Mouse (Mus musculus) intestine, embryonic 14.5 days (tissue): ENCODE data around the gene Batf2. TPM values are rescaled to one million over a fixed set of nuclear protein-coding genes. Genes with fewer than 3 reads are reported as not detected.

Experiments used
- ATAC-seq: fragments of 200-750 bp; cut with Nextera tagmentation; replicated peaks from 2 replicates; pipeline ENCODE4 v1.8.0; 2017; ENCODE audit warnings: low read depth, moderate number of reproducible peaks, moderate TSS enrichment, moderate library complexity; ENCODE audit not compliant: low FRiP score, low TSS enrichment
- DNase-seq: peaks from one replicate; pipeline ENCODE4 v3.0.0-alpha.2; 2018; ENCODE audit warnings: low spot score
- H3K27ac ChIP-seq: fragments of 300-500 bp; sonication (generic); 2 replicates; pipeline ENCODE4 v1.5.1; 2014; ENCODE audit warnings: low read depth, mild to moderate bottlenecking, control low read depth
- H3K27me3 ChIP-seq: fragments of 300-500 bp; sonication (generic); replicated peaks from 2 replicates; pipeline ENCODE4 v1.6.1; 2014; ENCODE audit warnings: low read length, control low read depth; ENCODE audit not compliant: control insufficient read depth, insufficient read depth
- H3K36me3 ChIP-seq: fragments of 300-500 bp; sonication (generic); 2 replicates; pipeline ENCODE4 v1.6.1; 2014; ENCODE audit warnings: low read length, control low read depth; ENCODE audit not compliant: control insufficient read depth, insufficient read depth
- H3K4me1 ChIP-seq: fragments of 300-500 bp; sonication (generic); replicated peaks from 2 replicates; pipeline ENCODE4 v1.6.1; 2014; ENCODE audit warnings: low read length, control low read depth, mixed read lengths; ENCODE audit not compliant: control insufficient read depth, insufficient read depth
- H3K4me2 ChIP-seq: fragments of 300-500 bp; sonication (generic); 2 replicates; pipeline ENCODE4 v1.6.1; 2014; ENCODE audit warnings: low read length
- H3K4me3 ChIP-seq: fragments of 300-500 bp; sonication (generic); 2 replicates; pipeline ENCODE4 v1.5.1; 2014; ENCODE audit warnings: low read depth, low read length, control low read depth, mixed read lengths
- H3K9ac ChIP-seq: fragments of 300-500 bp; sonication (generic); 2 replicates; pipeline ENCODE4 v1.6.1; 2014; ENCODE audit warnings: mild to moderate bottlenecking, low read length
- H3K9me3 ChIP-seq: fragments of 300-500 bp; sonication (generic); 2 replicates; pipeline ENCODE4 v1.6.1; 2016; ENCODE audit warnings: low read length, control low read depth; ENCODE audit not compliant: control insufficient read depth
- WGBS: fragments of 180-500 bp; shearing (Covaris S2); extraction: QIAGEN DNeasy Blood & Tissue Kit; methylation state at CpG from one replicate; pipeline ENCODE4 v1.1.7; 2014; 5-methylcytosine and 5-hydroxymethylcytosine counted together
- polyA plus RNA-seq: library from polyadenylated mRNA; unstranded; fragments of >200 nt; fragmentation: Nextera tagmentation; extraction: Ambion mirVana; gene quantifications from 2 replicates; pipeline ENCODE4 v1.2.1, GENCODE M21; 2014

Batf2 gene
- polyA plus RNA-seq, 1 experiment from 2014 or later: 1.1 TPM

DNA sequence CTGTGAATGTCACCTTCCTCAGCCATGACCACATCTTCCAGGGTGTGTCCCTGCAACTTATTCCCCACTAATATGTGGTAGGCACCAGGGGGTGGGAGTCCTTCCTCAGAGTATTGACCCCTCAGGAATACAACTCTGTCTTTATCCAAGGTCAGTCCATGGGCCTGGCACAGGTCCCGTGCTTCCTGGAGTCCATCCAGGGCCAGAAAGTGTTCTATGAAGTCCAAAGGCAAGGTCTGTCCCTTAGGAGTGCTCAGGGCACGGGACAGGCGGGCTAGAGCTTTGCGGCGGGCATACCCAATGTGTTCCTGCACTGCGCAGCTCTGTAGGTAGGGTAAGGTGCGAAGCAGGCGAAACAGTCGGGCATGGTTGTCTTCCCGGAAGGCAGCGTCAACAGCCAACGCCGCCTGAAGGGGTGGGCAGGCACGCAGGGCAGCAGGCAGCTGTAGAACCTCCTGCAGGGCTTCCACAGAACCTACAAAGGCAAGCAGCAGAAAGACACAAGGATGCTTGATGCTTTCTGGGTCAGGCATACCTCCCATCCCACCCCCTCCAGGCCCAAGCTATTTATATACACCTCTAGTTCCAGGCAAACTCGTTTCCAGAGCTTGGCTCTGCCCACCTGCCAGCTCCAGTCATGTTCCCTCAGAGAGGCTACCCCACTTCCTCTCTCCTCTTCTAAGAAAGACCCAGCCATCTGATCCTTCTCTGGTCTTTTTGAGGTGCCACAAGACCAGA is 24.5 kb upstream of the Batf2 start:
- ATAC-seq: no peak
- H3K36me3 ChIP-seq: peaks cover 37% of the 10 kb centered on the region
- H3K27me3 ChIP-seq: no peaks in the 10 kb centered on the region
- H3K4me3 ChIP-seq: no peak overlapping the region
- H3K27ac ChIP-seq: no peak overlapping the region
- H3K4me1 ChIP-seq: peaks cover 12% of the 10 kb centered on the region; the same call in 1 of the 2 replicates
- WGBS: 88% methylated on average over 15 of the region's 15 CpGs
- H3K9me3 ChIP-seq: no peaks in the 10 kb centered on the region
- no peak for DNase-seq
- peak overlapping the region; percentile 76 for H3K4me2 ChIP-seq
- no peak overlapping the region for H3K9ac ChIP-seq

- no peaks in the 10 kb centered on the region for H3K9me3 ChIP-seq
- peaks cover 12% of the 10 kb centered on the region; the same call in 1 of the 2 replicates for H3K4me1 ChIP-seq
- H3K9ac ChIP-seq: peak overlapping the region; percentile 83
- peak overlapping the region; percentile 76 for H3K4me2 ChIP-seq
- H3K27me3 ChIP-seq: no peaks in the 10 kb centered on the region
- H3K36me3 ChIP-seq: peaks cover 36% of the 10 kb centered on the region
- peak overlapping the region; percentile 95 for H3K27ac ChIP-seq
- H3K4me3 ChIP-seq: peak overlapping the region; percentile 89
- WGBS: 3% methylated on average over 32 of the region's 32 CpGs
- no peak; the same call in 1 of the 2 replicates for ATAC-seq
- no peak for DNase-seq
These were observed 23.3 kb upstream of the Batf2 start for GRCm38 (mm10) chr19:6117346-6117985.

GRCm38 (mm10) chr19:6117986-6118676 is 22.7 kb upstream of the Batf2 start, which contains the start of gene Sac3d1:
Gene Sac3d1 (minus strand): TSS chr19:6118650.
- ATAC-seq (peak; percentile 85), DNase-seq (peak; percentile 90)
- Histone ChIP-seq H3K36me3 (peaks cover 34% of the 10 kb centered on the region), H3K4me3 (peak within 1 kb of the TSS; percentile 89), H3K9ac (peak within 1 kb of the TSS; percentile 83), H3K27me3 (no peaks in the 10 kb centered on the region), H3K4me1 (peaks cover 12% of the 10 kb centered on the region; the same call in 1 of the 2 replicates), H3K4me2 (peak within 1 kb of the TSS; percentile 76), H3K9me3 (no peaks in the 10 kb centered on the region), H3K27ac (peak within 1 kb of the TSS; percentile 95)
- under 1% methylated on average over 70 of the region's 77 CpGs for WGBS

DNA sequence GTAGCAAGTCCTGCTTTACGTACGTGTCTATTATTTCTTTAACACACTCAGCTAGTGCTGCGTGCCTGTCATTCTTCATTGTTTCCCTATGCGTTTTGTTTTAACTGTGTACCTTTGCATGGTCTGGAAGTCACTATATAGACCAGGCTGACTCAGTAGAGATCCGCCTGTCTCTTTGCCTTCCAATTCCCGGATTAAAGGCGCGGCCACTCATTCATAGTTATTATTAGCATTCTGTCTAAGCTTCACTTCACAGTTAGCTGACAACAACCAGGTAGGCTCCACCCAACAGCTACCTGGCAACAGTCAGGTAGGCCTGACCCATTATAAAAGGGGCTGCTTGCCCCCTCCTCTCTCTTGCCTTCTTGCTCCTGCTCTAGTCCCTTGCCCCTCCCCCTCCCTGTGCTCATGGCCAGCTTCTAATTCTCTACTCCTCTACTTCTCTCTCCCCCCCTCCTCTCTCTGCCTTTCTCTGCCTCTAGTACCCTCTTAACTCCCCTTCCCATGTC is 22.1 kb upstream of the Batf2 start:
- peaks cover 31% of the 10 kb centered on the region for H3K36me3 ChIP-seq
- ATAC-seq (peak; percentile 44), DNase-seq (no peak)
- peaks cover 12% of the 10 kb centered on the region; the same call in 1 of the 2 replicates for H3K4me1 ChIP-seq
- H3K9me3 ChIP-seq: no peaks in the 10 kb centered on the region
- peak overlapping the region; percentile 83 for H3K9ac ChIP-seq
- H3K27ac ChIP-seq: peak overlapping the region; percentile 95
- H3K4me2 ChIP-seq: peak overlapping the region; percentile 76
- H3K27me3 ChIP-seq: no peaks in the 10 kb centered on the region
- H3K4me3 ChIP-seq: peak overlapping the region; percentile 89
- WGBS: under 1% methylated on average over 8 of the region's 8 CpGs

- peak overlapping the region; percentile 22; the same call in 1 of the 2 replicates for H3K4me2 ChIP-seq
- 0 out of 2 replicates have a peak overlapping the region, but pooled peaks have one; percentile 8 for H3K4me3 ChIP-seq
- 31% methylated on average over 16 of the region's 19 CpGs for WGBS
- H3K36me3 ChIP-seq: peaks cover 4% of the 10 kb centered on the region; the same call in 1 of the 2 replicates
- no peak overlapping the region for H3K27ac ChIP-seq
- ATAC-seq (peak; percentile 12), DNase-seq (peak; percentile 65)
- H3K9me3 ChIP-seq: no peaks in the 10 kb centered on the region
- peaks cover 11% of the 10 kb centered on the region; the same call in 1 of the 2 replicates for H3K4me1 ChIP-seq
- H3K9ac ChIP-seq: peak overlapping the region; percentile 27; the same call in 1 of the 2 replicates
- H3K27me3 ChIP-seq: no peaks in the 10 kb centered on the region
These were observed 19.0 kb upstream of the Batf2 start for GRCm38 (mm10) chr19:6121761-6122160.

DNA sequence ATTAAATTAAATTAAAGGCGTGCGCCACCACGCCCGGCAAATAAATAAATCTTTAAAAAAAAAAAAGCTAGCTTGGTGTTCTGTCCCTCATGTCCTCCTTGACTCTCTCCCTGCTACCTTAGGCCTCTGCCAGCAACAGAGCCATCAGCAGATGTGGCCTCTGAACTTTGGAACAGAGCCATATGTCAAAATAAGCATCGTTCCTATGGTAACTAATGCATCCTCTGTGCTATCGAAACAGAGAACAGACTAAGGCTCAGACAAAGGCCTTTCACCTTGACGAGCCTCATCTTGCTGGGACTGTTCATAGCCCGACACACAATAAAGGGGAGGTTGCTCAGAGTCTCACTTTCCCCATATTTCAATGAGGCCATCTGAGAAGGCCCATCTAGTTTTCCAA is 17.5 kb upstream of the Batf2 start:
- no peaks in the 10 kb centered on the region for H3K9me3 ChIP-seq
- H3K4me3 ChIP-seq: no peak overlapping the region
- H3K9ac ChIP-seq: no peak overlapping the region
- ATAC-seq: no peak
- H3K4me2 ChIP-seq: no peak overlapping the region
- H3K27ac ChIP-seq: peak overlapping the region; percentile 9; the same call in 1 of the 2 replicates
- H3K4me1 ChIP-seq: peaks cover 6% of the 10 kb centered on the region; the same call in 1 of the 2 replicates
- H3K27me3 ChIP-seq: no peaks in the 10 kb centered on the region
- WGBS: 57% methylated on average over 8 of the region's 8 CpGs
- no peak for DNase-seq
- peaks cover 4% of the 10 kb centered on the region; the same call in 1 of the 2 replicates for H3K36me3 ChIP-seq

DNA sequence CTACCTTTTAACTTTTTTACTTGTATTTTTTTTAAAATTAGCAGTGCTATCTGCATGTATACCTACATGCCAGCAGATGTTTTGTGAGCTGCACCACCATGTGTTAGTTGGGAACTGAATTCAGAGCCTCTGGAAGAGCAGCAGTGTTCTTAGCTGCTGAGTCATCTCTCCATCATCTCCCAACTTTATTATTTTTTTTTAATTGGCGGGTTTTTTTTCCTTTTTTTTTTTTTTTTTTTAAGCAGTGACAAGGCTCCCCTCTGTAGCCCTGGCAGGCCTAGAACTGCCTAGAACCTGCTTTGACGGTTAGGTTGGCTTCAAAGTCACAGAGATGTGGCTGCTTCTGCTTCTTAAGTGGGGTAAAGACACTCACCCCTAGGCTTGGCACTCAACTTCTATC is 15.9 kb upstream of the Batf2 start:
- WGBS: 81% methylated on average over 2 of the region's 2 CpGs
- no peak for DNase-seq
- ATAC-seq: no peak
- Histone ChIP-seq H3K4me3 (no peak overlapping the region), H3K4me1 (peaks cover 2% of the 10 kb centered on the region; the same call in 1 of the 2 replicates), H3K9me3 (no peaks in the 10 kb centered on the region), H3K9ac (no peak overlapping the region), H3K36me3 (peaks cover 4% of the 10 kb centered on the region; the same call in 1 of the 2 replicates), H3K27me3 (no peaks in the 10 kb centered on the region), H3K27ac (no peak overlapping the region), H3K4me2 (no peak overlapping the region)

- no peaks in the 10 kb centered on the region for H3K27me3 ChIP-seq
- no peak overlapping the region for H3K4me2 ChIP-seq
- DNase-seq: no peak
These were observed 14.5 kb upstream of the Batf2 start for GRCm38 (mm10) chr19:6126289-6126688.

More at GRCm38 (mm10) chr19:6126289-6126688, 14.5 kb upstream of the Batf2 start:
- WGBS: 30% methylated on average over 4 of the region's 4 CpGs
- Histone ChIP-seq H3K36me3 (peaks cover under 1% of the 10 kb centered on the region; the same call in 1 of the 2 replicates), H3K9ac (no peak overlapping the region), H3K9me3 (no peaks in the 10 kb centered on the region), H3K4me3 (no peak overlapping the region), H3K27ac (no peak overlapping the region), H3K4me1 (peaks cover 2% of the 10 kb centered on the region; the same call in 1 of the 2 replicates)
- ATAC-seq: no peak
